Mouse (Mus musculus) lung, embryonic 16.5 days (tissue): ENCODE data around the gene Eif3g. TPM values are rescaled to one million over a fixed set of nuclear protein-coding genes. Genes with fewer than 3 reads are reported as not detected.

Source experiments
- microRNA-seq: library from miRNA; unstranded; fragments of <30 nt; microRNA quantifications from one replicate; pipeline ENCODE4, GENCODE M21; 2016
- polyA plus RNA-seq: library from polyadenylated mRNA; unstranded; fragments of >200 nt; fragmentation: Nextera tagmentation; extraction: Ambion mirVana; gene quantifications from 2 replicates; pipeline ENCODE4 v1.2.1, GENCODE M21; 2015

Gene Eif3g
- polyA plus RNA-seq, 1 experiment from 2014 or later, result 258 TPM

Small RNA genes within 50 kb of the gene (microRNA-seq; reads per million reads assigned to microRNA genes)
- not detected for gene Mir7081

Other genes starting within 250 kb of the Eif3g start
- gene Pin1, start 246.5 kb downstream of the Eif3g start, polyA plus RNA-seq, result 47.4 and 50.3 TPM in 2 replicates
- gene Olfm2, start 152.3 kb downstream of the Eif3g start, polyA plus RNA-seq, result 2.9 and 3.7 TPM in 2 replicates
- gene Col5a3, start 83.6 kb downstream of the Eif3g start, polyA plus RNA-seq, result 1.2 and 1.8 TPM in 2 replicates
- gene Rdh8, start 80.1 kb downstream of the Eif3g start, polyA plus RNA-seq, result not detected in 2 replicates
- 18.8 and 22.4 TPM in 2 replicates for gene A230050P20Rik, start 30.0 kb downstream of the Eif3g start, polyA plus RNA-seq
- 2.7 and 3.1 TPM in 2 replicates for gene Angptl6, start 18.9 kb downstream of the Eif3g start, polyA plus RNA-seq
- gene Ppan, start 10.4 kb downstream of the Eif3g start, polyA plus RNA-seq, result 57.3 and 64.1 TPM in 2 replicates
- gene Dnmt1, start 61.3 kb upstream of the Eif3g start, polyA plus RNA-seq, result 92.5 and 97.1 TPM in 2 replicates
- 63.5 and 67.2 TPM in 2 replicates for gene S1pr2, start 78.2 kb upstream of the Eif3g start, polyA plus RNA-seq
- gene Mrpl4, start 104.1 kb upstream of the Eif3g start, polyA plus RNA-seq, result 156 TPM in 2 replicates
- gene Icam1, start 117.4 kb upstream of the Eif3g start, polyA plus RNA-seq, result 76.2 and 93.0 TPM in 2 replicates
- 2.2 and 4.2 TPM in 2 replicates for gene Icam4, start 130.8 kb upstream of the Eif3g start, polyA plus RNA-seq
- 0.24 and 0.33 TPM in 2 replicates for gene Icam5, start 133.4 kb upstream of the Eif3g start, polyA plus RNA-seq
- gene Zglp1, start 168.5 kb upstream of the Eif3g start, polyA plus RNA-seq, result 1.1 and 1.2 TPM in 2 replicates
- gene Gm49373, start 174.5 kb upstream of the Eif3g start, polyA plus RNA-seq, result 0.09 and 0.49 TPM in 2 replicates
- gene Fdx1l, start 175.0 kb upstream of the Eif3g start, polyA plus RNA-seq, result 44.1 and 46.5 TPM in 2 replicates
- 1.2 and 3.3 TPM in 2 replicates for gene Gm38431, start 193.4 kb upstream of the Eif3g start, polyA plus RNA-seq
- 56.8 and 69.1 TPM in 2 replicates for gene Raver1, start 193.4 kb upstream of the Eif3g start, polyA plus RNA-seq
- 16.9 and 18.1 TPM in 2 replicates for gene Tyk2, start 232.6 kb upstream of the Eif3g start, polyA plus RNA-seq